Mouse (Mus musculus): Measurements from ENCODE around the gene Hras. TPM values are rescaled to one million over a fixed set of nuclear protein-coding genes. Genes with fewer than 3 reads are reported as not detected.

Hras gene
- polyA plus RNA-seq, 1 experiment from 2014 or later = 78.2 TPM

DNA sequence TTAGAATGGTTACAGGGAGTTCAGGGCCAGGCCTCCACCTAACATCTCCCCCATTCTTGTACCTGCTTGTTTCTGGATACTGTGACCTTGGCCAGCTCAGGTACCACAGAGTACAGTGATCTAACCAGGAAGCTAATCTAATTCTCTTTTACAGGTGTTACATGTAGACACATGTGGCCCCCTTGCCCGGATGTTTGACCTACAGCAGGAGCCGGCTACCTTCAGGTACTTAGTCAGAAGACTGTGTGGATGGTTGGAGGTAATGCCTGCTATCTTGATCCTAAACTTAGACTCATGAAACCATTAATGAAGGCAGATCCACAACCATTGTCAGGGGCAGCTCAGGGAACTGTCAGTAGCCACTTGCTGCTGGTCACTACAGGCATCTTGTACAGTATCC lies 1.9 kb upstream of the Hras start:
- H3K4me2 ChIP-seq = no peak overlapping the region
- peaks cover 16% of the 10 kb centered on the region for H3K36me3 ChIP-seq
- ATAC-seq (ENCODE audit: insufficient number of reproducible peaks, low FRiP score) = no peak

GRCm38 (mm10) chr7:141194830-141195229 lies 1.0 kb upstream of the Hras start:
- Histone ChIP-seq H3K36me3 (peaks cover 25% of the 10 kb centered on the region), H3K4me1 (replicated peaks) (peaks cover 37% of the 10 kb centered on the region), H3K4me3 (peak overlapping the region; percentile 89), H3K9ac (peak overlapping the region; percentile 70), H3K9me3 (replicated peaks) (no peaks in the 10 kb centered on the region), H3K27ac (ENCODE audit: poor library complexity, severe bottlenecking) (peak overlapping the region; percentile 78; the same call in 1 of the 2 replicates), H3K27me3 (replicated peaks) (no peaks in the 10 kb centered on the region), H3K4me2 (peak overlapping the region; percentile 93)
- ATAC-seq (ENCODE audit: insufficient number of reproducible peaks, low FRiP score) = peak; percentile 44
- WGBS = under 1% methylated on average over 28 of the region's 28 CpGs

More for the DNA sequence above, 1.9 kb upstream of the Hras start:
- Histone ChIP-seq H3K4me1 (replicated peaks) (peaks cover 35% of the 10 kb centered on the region), H3K4me3 (no peak overlapping the region), H3K27me3 (replicated peaks) (no peaks in the 10 kb centered on the region), H3K9me3 (replicated peaks) (no peaks in the 10 kb centered on the region), H3K9ac (no peak overlapping the region), H3K27ac (ENCODE audit: poor library complexity, severe bottlenecking) (no peak overlapping the region)
- 92% methylated on average over 2 of the region's 2 CpGs for WGBS

DNA sequence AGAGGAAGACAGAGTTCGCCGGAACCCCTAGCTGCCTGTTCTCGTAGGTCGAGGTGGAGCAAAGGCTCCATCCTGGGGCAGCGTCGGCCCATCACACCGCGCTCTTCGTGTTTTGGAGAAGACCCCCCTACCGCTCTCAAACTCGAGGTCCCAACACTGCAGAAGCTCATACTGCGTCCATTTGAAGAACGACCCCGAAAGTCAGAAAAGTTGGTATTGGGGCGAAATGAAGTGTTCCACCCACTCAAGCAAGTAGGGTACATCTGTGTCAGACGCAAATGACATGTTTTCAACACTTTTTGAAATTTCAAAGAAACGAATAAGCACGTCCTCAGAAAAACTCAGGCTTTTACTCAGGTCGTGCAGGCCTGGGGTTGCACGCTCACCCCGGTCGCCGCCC lies 604 bp upstream of the Hras start:
- under 1% methylated on average over 23 of the region's 23 CpGs for WGBS
- ATAC-seq (ENCODE audit: insufficient number of reproducible peaks, low FRiP score) = no peak
- no peaks in the 10 kb centered on the region for H3K27me3 ChIP-seq (replicated peaks)
- peak overlapping the region; percentile 78 for H3K27ac ChIP-seq (ENCODE audit: poor library complexity, severe bottlenecking)
- no peaks in the 10 kb centered on the region for H3K9me3 ChIP-seq (replicated peaks)
- peak overlapping the region; percentile 93 for H3K4me2 ChIP-seq
- H3K4me3 ChIP-seq = peak overlapping the region; percentile 89
- peaks cover 37% of the 10 kb centered on the region for H3K4me1 ChIP-seq (replicated peaks)
- peaks cover 29% of the 10 kb centered on the region for H3K36me3 ChIP-seq
- peak overlapping the region; percentile 70 for H3K9ac ChIP-seq

DNA sequence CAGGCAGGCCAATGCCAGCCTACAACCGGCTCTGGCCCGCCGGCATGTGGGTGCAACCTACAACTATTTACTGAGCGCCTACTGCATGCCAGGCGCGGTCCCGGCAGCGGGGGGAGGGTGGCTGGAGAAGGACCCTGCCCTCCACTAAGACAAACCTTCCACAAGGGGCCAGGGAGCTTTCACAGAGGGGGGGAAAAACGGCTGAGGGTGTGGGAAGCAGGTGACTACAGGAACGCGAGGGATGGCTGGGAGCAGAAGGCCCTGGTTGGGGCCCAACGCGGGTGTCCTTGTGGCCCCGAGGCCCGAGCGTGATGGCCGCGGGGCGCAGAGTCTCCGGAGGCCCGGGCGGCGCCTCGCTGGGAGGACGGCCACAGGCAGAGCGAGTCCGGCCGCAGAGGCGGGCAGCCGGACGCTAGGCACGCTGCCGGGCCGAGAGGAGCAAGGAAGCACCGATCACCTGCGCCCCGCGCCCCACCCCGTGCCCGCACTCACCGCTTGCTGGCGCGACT lies 403 bp downstream of the Hras start:
- ATAC-seq (ENCODE audit: insufficient number of reproducible peaks, low FRiP score) = no peak
- WGBS = under 1% methylated on average over 43 of the region's 43 CpGs

GRCm38 (mm10) chr7:141192776-141193347 lies 943 bp downstream of the Hras start:
- 26% methylated on average over 12 of the region's 12 CpGs for WGBS

More for the DNA sequence above, 403 bp downstream of the Hras start:
- H3K27ac ChIP-seq (ENCODE audit: poor library complexity, severe bottlenecking) = peak overlapping the region; percentile 65
- H3K4me2 ChIP-seq = peak overlapping the region; percentile 93
- peak overlapping the region; percentile 89 for H3K4me3 ChIP-seq
- no peaks in the 10 kb centered on the region for H3K27me3 ChIP-seq (replicated peaks)
- H3K9me3 ChIP-seq (replicated peaks) = no peaks in the 10 kb centered on the region
- peak overlapping the region; percentile 98 for H3K9ac ChIP-seq
- peaks cover 33% of the 10 kb centered on the region for H3K4me1 ChIP-seq (replicated peaks)
- H3K36me3 ChIP-seq = peaks cover 37% of the 10 kb centered on the region

DNA sequence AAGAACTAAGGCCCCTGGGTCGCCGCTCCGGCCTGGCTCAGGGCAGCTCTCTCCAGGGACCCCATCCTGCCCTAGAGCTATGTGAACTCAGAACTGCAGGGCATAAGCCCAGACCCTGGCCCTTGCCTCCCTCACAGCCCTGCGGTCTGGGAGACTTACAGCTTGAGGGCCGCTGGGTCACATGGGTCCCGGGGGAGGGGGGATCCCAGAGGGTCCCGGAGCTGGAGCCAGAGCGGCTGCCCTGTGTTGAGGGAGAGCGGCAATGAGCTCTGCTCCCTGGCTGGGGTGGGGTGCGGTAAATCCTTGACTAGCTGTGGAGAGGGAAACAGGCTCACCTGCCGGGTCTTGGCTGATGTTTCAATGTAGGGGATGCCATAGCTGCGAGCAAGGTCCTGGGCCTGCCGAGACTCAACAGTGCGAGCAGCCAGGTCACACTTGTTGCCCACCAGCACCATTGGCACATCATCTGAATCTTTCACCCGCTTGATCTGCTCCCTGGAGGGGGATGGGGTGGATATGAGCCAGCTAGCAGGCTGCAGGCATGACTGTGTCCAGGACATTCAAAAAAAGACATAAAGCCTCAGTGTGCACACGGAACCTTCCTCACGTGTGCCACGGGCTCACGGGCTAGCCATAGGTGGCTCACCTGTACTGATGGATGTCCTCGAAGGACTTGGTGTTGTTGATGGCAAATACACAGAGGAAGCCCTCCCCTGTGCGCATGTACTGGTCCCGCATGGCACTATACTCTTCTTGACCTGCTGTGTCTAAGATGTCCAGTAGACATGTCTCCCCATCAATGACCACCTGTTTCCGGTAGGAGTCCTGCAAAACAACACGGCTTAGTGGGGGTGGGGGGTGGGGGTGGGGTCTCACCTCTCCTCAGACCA lies 1.8 kb downstream of the Hras start:
- peaks cover 33% of the 10 kb centered on the region for H3K4me1 ChIP-seq (replicated peaks)
- peaks cover 37% of the 10 kb centered on the region for H3K36me3 ChIP-seq
- no peaks in the 10 kb centered on the region for H3K27me3 ChIP-seq (replicated peaks)
- WGBS = 90% methylated on average over 24 of the region's 24 CpGs
- H3K4me3 ChIP-seq = peak overlapping the region; percentile 89; the same call in 1 of the 2 replicates
- peak overlapping the region; percentile 93 for H3K4me2 ChIP-seq
- H3K27ac ChIP-seq (ENCODE audit: poor library complexity, severe bottlenecking) = no peak overlapping the region
- peak overlapping the region; percentile 98; the same call in 1 of the 2 replicates for H3K9ac ChIP-seq
- H3K9me3 ChIP-seq (replicated peaks) = no peaks in the 10 kb centered on the region
- ATAC-seq (ENCODE audit: insufficient number of reproducible peaks, low FRiP score) = no peak

More at GRCm38 (mm10) chr7:141192776-141193347, 943 bp downstream of the Hras start:
- ATAC-seq (ENCODE audit: insufficient number of reproducible peaks, low FRiP score) = no peak
- no peaks in the 10 kb centered on the region for H3K27me3 ChIP-seq (replicated peaks)
- H3K27ac ChIP-seq (ENCODE audit: poor library complexity, severe bottlenecking) = peak overlapping the region; percentile 65
- H3K9ac ChIP-seq = peak overlapping the region; percentile 98
- H3K9me3 ChIP-seq (replicated peaks) = no peaks in the 10 kb centered on the region
- peak overlapping the region; percentile 93 for H3K4me2 ChIP-seq
- peak overlapping the region; percentile 89 for H3K4me3 ChIP-seq
- peaks cover 33% of the 10 kb centered on the region for H3K4me1 ChIP-seq (replicated peaks)
- H3K36me3 ChIP-seq = peaks cover 37% of the 10 kb centered on the region

- WGBS = 80% methylated on average over 14 of the region's 14 CpGs
- Histone ChIP-seq H3K9me3 (replicated peaks) (no peaks in the 10 kb centered on the region), H3K36me3 (peaks cover 37% of the 10 kb centered on the region), H3K4me1 (replicated peaks) (peaks cover 33% of the 10 kb centered on the region), H3K27me3 (replicated peaks) (no peaks in the 10 kb centered on the region), H3K27ac (ENCODE audit: poor library complexity, severe bottlenecking) (no peak overlapping the region), H3K4me2 (no peak overlapping the region), H3K9ac (0 out of 2 replicates have a peak overlapping the region, but pooled peaks have one; percentile 2), H3K4me3 (no peak overlapping the region)
- ATAC-seq (ENCODE audit: insufficient number of reproducible peaks, low FRiP score) = no peak
Measured at GRCm38 (mm10) chr7:141191036-141191435, 2.8 kb downstream of the Hras start.

GRCm38 (mm10) chr7:141190220-141190619 lies 3.6 kb downstream of the Hras start:
- Histone ChIP-seq H3K36me3 (peaks cover 37% of the 10 kb centered on the region), H3K9me3 (replicated peaks) (no peaks in the 10 kb centered on the region), H3K4me1 (replicated peaks) (peaks cover 30% of the 10 kb centered on the region), H3K4me3 (no peak overlapping the region), H3K27ac (ENCODE audit: poor library complexity, severe bottlenecking) (no peak overlapping the region), H3K27me3 (replicated peaks) (no peaks in the 10 kb centered on the region), H3K9ac (no peak overlapping the region), H3K4me2 (no peak overlapping the region)
- WGBS = 87% methylated on average over 3 of the region's 3 CpGs
- ATAC-seq (ENCODE audit: insufficient number of reproducible peaks, low FRiP score) = no peak

- ATAC-seq (ENCODE audit: insufficient number of reproducible peaks, low FRiP score) = no peak
- H3K9ac ChIP-seq = no peak overlapping the region
- H3K4me1 ChIP-seq (replicated peaks) = peaks cover 27% of the 10 kb centered on the region
- WGBS = 88% methylated on average over 3 of the region's 3 CpGs
- H3K27ac ChIP-seq (ENCODE audit: poor library complexity, severe bottlenecking) = no peak overlapping the region
- H3K36me3 ChIP-seq = peaks cover 37% of the 10 kb centered on the region
- H3K27me3 ChIP-seq (replicated peaks) = no peaks in the 10 kb centered on the region
- H3K4me2 ChIP-seq = no peak overlapping the region
- no peak overlapping the region for H3K4me3 ChIP-seq
- H3K9me3 ChIP-seq (replicated peaks) = no peaks in the 10 kb centered on the region
Measured at GRCm38 (mm10) chr7:141188733-141189132, 5.1 kb downstream of the Hras start.

- Histone ChIP-seq H3K27ac (ENCODE audit: poor library complexity, severe bottlenecking) (no peak overlapping the region), H3K36me3 (peaks cover 37% of the 10 kb centered on the region), H3K4me2 (no peak overlapping the region), H3K27me3 (replicated peaks) (no peaks in the 10 kb centered on the region), H3K4me3 (no peak overlapping the region), H3K9ac (no peak overlapping the region), H3K9me3 (replicated peaks) (no peaks in the 10 kb centered on the region), H3K4me1 (replicated peaks) (peaks cover 26% of the 10 kb centered on the region)
- WGBS = 59% methylated on average over 3 of the region's 3 CpGs
- ATAC-seq (ENCODE audit: insufficient number of reproducible peaks, low FRiP score) = no peak
Measured at GRCm38 (mm10) chr7:141188194-141188593, 5.6 kb downstream of the Hras start.

DNA sequence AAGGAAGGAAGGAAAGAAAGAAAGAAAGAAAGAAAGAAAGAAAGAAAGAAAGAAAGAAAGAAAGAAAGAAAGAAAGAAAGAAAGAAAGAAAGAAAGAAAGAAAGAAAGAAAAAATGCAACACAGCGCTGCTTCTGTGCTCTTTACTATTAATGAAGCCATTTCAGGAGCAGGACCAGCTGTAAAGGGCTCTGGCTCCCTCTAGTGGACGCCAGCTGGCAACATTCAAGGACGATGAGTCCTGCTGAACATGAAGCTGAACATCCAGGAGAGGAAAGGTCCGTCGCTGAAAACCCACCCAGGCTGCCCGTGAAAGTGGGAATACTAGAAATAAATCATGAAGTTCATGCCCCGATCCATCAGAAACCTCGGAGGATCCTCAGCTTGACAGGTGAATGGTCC lies 17.6 kb downstream of the Hras start:
- no peak for ATAC-seq (ENCODE audit: insufficient number of reproducible peaks, low FRiP score)
- Histone ChIP-seq H3K4me1 (replicated peaks) (peaks cover 7% of the 10 kb centered on the region), H3K9me3 (replicated peaks) (no peaks in the 10 kb centered on the region), H3K27ac (ENCODE audit: poor library complexity, severe bottlenecking) (no peak overlapping the region), H3K4me3 (no peak overlapping the region), H3K27me3 (replicated peaks) (peaks cover 18% of the 10 kb centered on the region), H3K36me3 (no peaks in the 10 kb centered on the region), H3K4me2 (no peak overlapping the region), H3K9ac (no peak overlapping the region)
- WGBS = 0% methylated on average over 8 of the region's 8 CpGs
